Mouse (Mus musculus): ENCODE results near the gene Rhov. TPM values are rescaled to one million over a fixed set of nuclear protein-coding genes. Genes with fewer than 3 reads are reported as not detected.

Rhov gene
- polyA plus RNA-seq, 1 experiment from 2014 or later: 1.3 TPM

GRCm38 (mm10) chr2:119229775-119230704 is 41.0 kb downstream of the Rhov start, which contains the start of gene Ppp1r14d:
Gene Ppp1r14d (minus strand): TSS chr2:119229906.
- H3K9me3 ChIP-seq (ENCODE audit: control insufficient read depth): no peaks in the 10 kb centered on the region
- no peak for TF ChIP-seq CTCF (IDR thresholded peaks at IDR 0.05; ENCODE audit: low read depth)
- H3K27ac ChIP-seq (ENCODE audit: low read depth, low read length): peak within 1 kb of the TSS; percentile 91
- ATAC-seq: peak; percentile 70
- no peaks in the 10 kb centered on the region for H3K27me3 ChIP-seq (replicated peaks; ENCODE audit: control insufficient read depth, insufficient read depth, low read length)
- H3K4me2 ChIP-seq (replicated peaks; ENCODE audit: low read depth): peak within 1 kb of the TSS; percentile 64
- 28% methylated on average over 6 of the region's 6 CpGs for WGBS
- H3K4me1 ChIP-seq (replicated peaks; ENCODE audit: control insufficient read depth, insufficient read depth, low read length): no peaks in the 10 kb centered on the region
- H3K36me3 ChIP-seq (ENCODE audit: control insufficient read depth, insufficient read depth): no peaks in the 10 kb centered on the region
- H3K4me3 ChIP-seq (ENCODE audit: low read depth, low read length): peak within 1 kb of the TSS; percentile 35
- H3K9ac ChIP-seq (ENCODE audit: low read depth, low read length): peak within 1 kb of the TSS; percentile 45

Other genes with a start within 250 kb of the Rhov start
- gene Ccdc32, start 241.9 kb downstream of the Rhov start, polyA plus RNA-seq (2015; fragmentation: Nextera tagmentation; extraction: Ambion mirVana): 55.9 and 59.5 TPM in 2 replicates
- 1.2 and 1.5 TPM in 2 replicates for gene Rpusd2, start 236.5 kb downstream of the Rhov start, polyA plus RNA-seq (2015; fragmentation: Nextera tagmentation; extraction: Ambion mirVana)
- gene Knl1, start 224.2 kb downstream of the Rhov start, polyA plus RNA-seq (2015; fragmentation: Nextera tagmentation; extraction: Ambion mirVana): 12.0 and 15.2 TPM in 2 replicates
- 8.6 and 10.3 TPM in 2 replicates for gene Rad51, start 158.5 kb downstream of the Rhov start, polyA plus RNA-seq (2015; fragmentation: Nextera tagmentation; extraction: Ambion mirVana)
- gene Rmdn3, start 114.2 kb downstream of the Rhov start, polyA plus RNA-seq (2015; fragmentation: Nextera tagmentation; extraction: Ambion mirVana): 177 and 185 TPM in 2 replicates
- gene Gchfr, start 103.5 kb downstream of the Rhov start, polyA plus RNA-seq (2015; fragmentation: Nextera tagmentation; extraction: Ambion mirVana): 124 and 136 TPM in 2 replicates
- 0.08 and 0.18 TPM in 2 replicates for gene Gm14137, start 96.8 kb downstream of the Rhov start, polyA plus RNA-seq (2015; fragmentation: Nextera tagmentation; extraction: Ambion mirVana)
- 36.3 and 38.7 TPM in 2 replicates for gene Zfyve19, start 62.7 kb downstream of the Rhov start, polyA plus RNA-seq (2015; fragmentation: Nextera tagmentation; extraction: Ambion mirVana)
- 8.8 and 9.4 TPM in 2 replicates for gene Dnajc17, start 62.5 kb downstream of the Rhov start, polyA plus RNA-seq (2015; fragmentation: Nextera tagmentation; extraction: Ambion mirVana)
- gene Ppp1r14d, start 41.4 kb downstream of the Rhov start, polyA plus RNA-seq (2015; fragmentation: Nextera tagmentation; extraction: Ambion mirVana): 78.7 and 84.7 TPM in 2 replicates
- 145 and 148 TPM in 2 replicates for gene Spint1, start 33.9 kb downstream of the Rhov start, polyA plus RNA-seq (2015; fragmentation: Nextera tagmentation; extraction: Ambion mirVana)
- 21.8 and 24.3 TPM in 2 replicates for gene Vps18, start 17.5 kb upstream of the Rhov start, polyA plus RNA-seq (2015; fragmentation: Nextera tagmentation; extraction: Ambion mirVana)
- gene Dll4, start 54.5 kb upstream of the Rhov start, polyA plus RNA-seq (2015; fragmentation: Nextera tagmentation; extraction: Ambion mirVana): 3.7 and 4.1 TPM in 2 replicates
- 1.1 and 1.4 TPM in 2 replicates for gene Chac1, start 80.0 kb upstream of the Rhov start, polyA plus RNA-seq (2015; fragmentation: Nextera tagmentation; extraction: Ambion mirVana)
- gene Ino80, start 206.4 kb upstream of the Rhov start, polyA plus RNA-seq (2015; fragmentation: Nextera tagmentation; extraction: Ambion mirVana): 2.4 and 2.6 TPM in 2 replicates

Data from intestine, postnatal 0 days (tissue).